Mouse (Mus musculus): ENCODE data around the gene Cks1b. TPM values are rescaled to one million over a fixed set of nuclear protein-coding genes. Genes with fewer than 3 reads are reported as not detected.

The Cks1b gene
- 142 and 174 TPM in 2 replicates for polyA plus RNA-seq (2011; ENCODE audit: insufficient read length, low read depth, missing spikeins)

- TF ChIP-seq POLR2A (IDR thresholded peaks at IDR 0.05; ENCODE audit: low read depth, low read length): peak; percentile 39
- no peak for TF ChIP-seq CTCF (IDR thresholded peaks at IDR 0.05; ENCODE audit: borderline replicate concordance, insufficient read depth, low read length)
- Histone ChIP-seq H3K27ac (ENCODE audit: insufficient read depth, low read length) (peak within 1 kb of the TSS; percentile 99), H3K4me1 (ENCODE audit: control insufficient read depth, insufficient read depth, low read length) (0 out of 2 replicates have a peak, but pooled peaks cover 4% of the 10 kb centered on the region), H3K4me3 (ENCODE audit: insufficient read depth, low read length) (peak within 1 kb of the TSS; percentile 95)
Observed at GRCm38 (mm10) chr3:89418170-89418860, at the start of gene Cks1b, which contains the start of gene Shc1. Gene Cks1b (minus strand): TSS chr3:89418383. Gene Shc1 (plus strand): TSS chr3:89418443.

- H3K4me1 ChIP-seq (ENCODE audit: control insufficient read depth, insufficient read depth, low read length): no peaks in the 10 kb centered on the region
- H3K27ac ChIP-seq (ENCODE audit: insufficient read depth, low read length): peak overlapping the region; percentile 75
- H3K4me3 ChIP-seq (ENCODE audit: insufficient read depth, low read length): peak overlapping the region; percentile 80
- TF ChIP-seq CTCF (IDR thresholded peaks at IDR 0.05; ENCODE audit: borderline replicate concordance, insufficient read depth, low read length) (no peak), POLR2A (IDR thresholded peaks at IDR 0.05; ENCODE audit: low read depth, low read length) (peak; percentile 61)
Observed at GRCm38 (mm10) chr3:89458965-89459807, 41.0 kb upstream of the Cks1b start.

GRCm38 (mm10) chr3:89458372-89458964 lies 40.3 kb upstream of the Cks1b start:
- no peak overlapping the region for H3K4me3 ChIP-seq (ENCODE audit: insufficient read depth, low read length)
- peak; percentile 22; the same call in 1 of the 2 replicates for TF ChIP-seq POLR2A (IDR thresholded peaks at IDR 0.05; ENCODE audit: low read depth, low read length)
- TF ChIP-seq CTCF (IDR thresholded peaks at IDR 0.05; ENCODE audit: borderline replicate concordance, insufficient read depth, low read length): no peak
- peak overlapping the region; percentile 75 for H3K27ac ChIP-seq (ENCODE audit: insufficient read depth, low read length)
- no peaks in the 10 kb centered on the region for H3K4me1 ChIP-seq (ENCODE audit: control insufficient read depth, insufficient read depth, low read length)

- TF ChIP-seq POLR2A (IDR thresholded peaks at IDR 0.05; ENCODE audit: low read depth, low read length) (no peak), CTCF (IDR thresholded peaks at IDR 0.05; ENCODE audit: borderline replicate concordance, insufficient read depth, low read length) (peak; percentile 63)
- H3K4me3 ChIP-seq (ENCODE audit: insufficient read depth, low read length): no peak overlapping the region
- H3K4me1 ChIP-seq (ENCODE audit: control insufficient read depth, insufficient read depth, low read length): no peaks in the 10 kb centered on the region
- H3K27ac ChIP-seq (ENCODE audit: insufficient read depth, low read length): no peak overlapping the region
Observed at GRCm38 (mm10) chr3:89456726-89457665, 38.8 kb upstream of the Cks1b start.

- Histone ChIP-seq H3K4me3 (ENCODE audit: insufficient read depth, low read length) (no peak overlapping the region), H3K4me1 (ENCODE audit: control insufficient read depth, insufficient read depth, low read length) (no peaks in the 10 kb centered on the region), H3K27ac (ENCODE audit: insufficient read depth, low read length) (no peak overlapping the region)
- TF ChIP-seq POLR2A (IDR thresholded peaks at IDR 0.05; ENCODE audit: low read depth, low read length) (no peak), CTCF (IDR thresholded peaks at IDR 0.05; ENCODE audit: borderline replicate concordance, insufficient read depth, low read length) (no peak)
Observed at GRCm38 (mm10) chr3:89455786-89456285, 37.7 kb upstream of the Cks1b start.

- H3K4me1 ChIP-seq (ENCODE audit: control insufficient read depth, insufficient read depth, low read length): no peaks in the 10 kb centered on the region
- no peak for TF ChIP-seq POLR2A (IDR thresholded peaks at IDR 0.05; ENCODE audit: low read depth, low read length)
- TF ChIP-seq CTCF (IDR thresholded peaks at IDR 0.05; ENCODE audit: borderline replicate concordance, insufficient read depth, low read length): no peak
- H3K27ac ChIP-seq (ENCODE audit: insufficient read depth, low read length): no peak within 1 kb of the TSS
- H3K4me3 ChIP-seq (ENCODE audit: insufficient read depth, low read length): no peak within 1 kb of the TSS
Observed at GRCm38 (mm10) chr3:89454401-89455177, 36.4 kb upstream of the Cks1b start, which contains the start of gene Pmvk. Gene Pmvk (plus strand): TSS chr3:89454541.

- TF ChIP-seq CTCF (IDR thresholded peaks at IDR 0.05; ENCODE audit: borderline replicate concordance, insufficient read depth, low read length) (no peak), POLR2A (IDR thresholded peaks at IDR 0.05; ENCODE audit: low read depth, low read length) (no peak)
- no peak overlapping the region for H3K27ac ChIP-seq (ENCODE audit: insufficient read depth, low read length)
Observed at GRCm38 (mm10) chr3:89451916-89452315, 33.7 kb upstream of the Cks1b start.

GRCm38 (mm10) chr3:89449541-89449940 lies 31.4 kb upstream of the Cks1b start:
- Histone ChIP-seq H3K4me1 (ENCODE audit: control insufficient read depth, insufficient read depth, low read length) (no peaks in the 10 kb centered on the region), H3K27ac (ENCODE audit: insufficient read depth, low read length) (no peak overlapping the region), H3K4me3 (ENCODE audit: insufficient read depth, low read length) (no peak overlapping the region)
- TF ChIP-seq CTCF (IDR thresholded peaks at IDR 0.05; ENCODE audit: borderline replicate concordance, insufficient read depth, low read length) (peak; percentile 79), POLR2A (IDR thresholded peaks at IDR 0.05; ENCODE audit: low read depth, low read length) (no peak)

More at GRCm38 (mm10) chr3:89451916-89452315, 33.7 kb upstream of the Cks1b start:
- Histone ChIP-seq H3K4me3 (ENCODE audit: insufficient read depth, low read length) (no peak overlapping the region), H3K4me1 (ENCODE audit: control insufficient read depth, insufficient read depth, low read length) (no peaks in the 10 kb centered on the region)
